Mouse (Mus musculus): Measurements from ENCODE around the gene Gm38392.

Gene Gm38392

DNA sequence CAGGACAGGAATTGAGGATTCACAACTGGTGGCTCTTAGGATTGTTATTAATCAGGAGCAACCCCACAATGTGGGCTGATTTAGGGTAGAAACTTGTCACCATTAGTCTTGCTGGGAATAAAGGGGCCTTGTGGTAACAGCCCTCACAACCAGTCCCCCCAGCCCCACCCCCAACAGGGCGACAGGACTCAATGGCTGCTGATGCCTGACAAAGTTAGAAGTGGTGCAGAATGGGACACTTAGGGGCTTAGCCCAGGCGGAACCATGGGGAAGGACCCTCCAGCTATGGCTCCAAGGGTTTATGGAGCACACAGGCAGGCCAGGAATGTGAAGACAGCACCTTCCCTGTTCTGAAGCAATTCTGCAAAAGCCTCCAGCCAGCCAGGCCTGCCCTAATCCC lies 51.4 kb downstream of the Gm38392 start:
- 80% methylated on average over 2 of the region's 2 CpGs for WGBS

DNA sequence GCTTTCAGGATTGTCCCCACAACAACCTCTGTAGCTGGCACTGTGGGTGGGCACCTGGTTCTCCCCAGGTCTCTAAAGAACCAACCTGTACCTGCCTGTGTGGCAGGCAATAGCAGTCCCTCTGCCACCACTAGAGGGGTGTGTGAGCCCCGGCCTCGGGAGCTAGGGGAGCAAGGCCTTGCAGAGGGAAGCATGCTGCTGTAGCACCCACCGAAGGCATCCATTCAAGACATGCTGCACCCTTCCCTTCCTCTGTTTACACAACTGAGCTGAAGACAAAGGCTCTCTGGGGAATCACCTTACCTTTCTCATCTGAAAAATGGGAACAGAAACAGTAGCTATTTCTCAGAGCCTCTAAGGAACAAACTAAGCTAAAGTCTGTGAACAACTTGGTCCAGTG lies 51.8 kb downstream of the Gm38392 start:
- 44% methylated on average over 3 of the region's 3 CpGs for WGBS

DNA sequence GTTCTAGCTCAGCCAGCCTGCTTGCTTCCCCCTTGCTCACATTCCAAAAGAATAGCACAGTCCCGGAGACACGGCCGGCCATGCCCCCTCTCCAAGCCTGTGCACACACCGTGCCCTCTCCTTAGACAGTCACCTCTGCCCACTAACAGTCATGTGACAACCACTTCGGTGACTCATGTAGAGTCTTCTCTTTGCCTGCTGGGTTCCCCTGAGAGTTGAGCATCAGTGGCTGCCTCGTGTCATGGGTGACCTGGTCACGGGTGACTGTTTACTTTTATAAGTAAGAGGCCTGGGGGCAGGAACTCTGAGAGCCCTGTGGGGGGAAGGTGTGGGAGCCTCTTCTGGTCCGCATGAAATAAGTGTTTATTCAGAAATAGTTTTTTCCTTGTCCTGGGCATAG lies 53.0 kb downstream of the Gm38392 start:
- 56% methylated on average over 8 of the region's 8 CpGs for WGBS

DNA sequence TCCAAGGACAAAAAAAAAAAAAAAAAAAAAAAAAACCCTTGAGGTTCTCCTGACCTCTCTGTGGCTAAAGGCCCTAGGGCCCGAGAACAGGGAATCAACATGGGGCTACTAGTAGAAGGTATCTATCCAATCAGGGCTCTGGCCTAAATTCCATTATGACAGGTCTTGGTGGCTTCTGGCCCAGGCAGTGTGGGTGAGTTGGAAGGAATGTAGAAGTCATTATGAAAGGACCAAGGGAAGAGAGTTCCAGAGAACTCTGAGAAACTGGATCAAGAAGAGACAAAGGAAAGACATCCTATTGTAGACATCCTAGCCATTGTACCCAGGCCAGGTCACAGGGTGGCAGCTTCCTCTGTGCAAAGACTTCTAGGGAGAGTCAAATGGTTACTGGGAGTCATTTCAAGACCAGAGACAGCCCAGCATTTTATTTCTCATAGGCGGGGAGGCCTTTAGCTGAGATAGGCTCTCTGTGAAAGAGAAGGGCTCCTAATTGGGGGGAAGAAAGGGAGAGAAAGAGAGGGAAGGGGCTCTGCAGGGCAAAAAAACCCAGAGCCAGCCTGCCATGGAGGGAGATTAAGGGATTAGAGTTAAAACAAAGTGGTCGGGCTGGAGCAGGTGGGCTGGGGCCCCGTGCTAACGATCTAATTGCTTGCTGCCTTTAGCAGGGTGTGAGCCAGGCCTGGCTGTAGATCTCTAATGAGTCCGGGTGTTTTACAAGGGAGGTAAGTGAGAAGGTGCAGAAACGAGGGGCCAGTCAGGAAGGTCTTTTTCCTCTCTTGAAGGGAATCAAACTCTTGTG lies 54.0 kb downstream of the Gm38392 start:
- WGBS: 54% methylated on average over 7 of the region's 7 CpGs

DNA sequence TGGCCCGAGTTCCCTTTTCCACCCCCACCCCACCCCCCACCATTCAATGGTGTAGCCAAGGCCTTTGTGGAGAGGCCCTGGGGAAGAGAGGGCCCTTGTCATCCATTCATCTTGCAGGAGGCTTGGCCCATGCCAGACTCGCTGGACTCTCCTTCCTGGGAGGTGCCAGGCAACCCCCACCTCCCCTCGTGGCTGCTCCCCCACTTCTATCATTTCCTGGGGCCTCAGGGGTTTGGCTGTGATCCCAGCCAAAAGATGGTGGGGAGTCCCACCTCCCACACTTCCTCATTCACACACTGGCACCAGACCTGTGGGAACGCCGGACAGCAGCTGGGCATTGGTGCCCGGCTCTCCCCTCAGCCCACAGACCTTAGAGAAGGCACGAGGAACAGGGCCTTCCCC lies 54.7 kb downstream of the Gm38392 start:
- WGBS: 22% methylated on average over 7 of the region's 7 CpGs

DNA sequence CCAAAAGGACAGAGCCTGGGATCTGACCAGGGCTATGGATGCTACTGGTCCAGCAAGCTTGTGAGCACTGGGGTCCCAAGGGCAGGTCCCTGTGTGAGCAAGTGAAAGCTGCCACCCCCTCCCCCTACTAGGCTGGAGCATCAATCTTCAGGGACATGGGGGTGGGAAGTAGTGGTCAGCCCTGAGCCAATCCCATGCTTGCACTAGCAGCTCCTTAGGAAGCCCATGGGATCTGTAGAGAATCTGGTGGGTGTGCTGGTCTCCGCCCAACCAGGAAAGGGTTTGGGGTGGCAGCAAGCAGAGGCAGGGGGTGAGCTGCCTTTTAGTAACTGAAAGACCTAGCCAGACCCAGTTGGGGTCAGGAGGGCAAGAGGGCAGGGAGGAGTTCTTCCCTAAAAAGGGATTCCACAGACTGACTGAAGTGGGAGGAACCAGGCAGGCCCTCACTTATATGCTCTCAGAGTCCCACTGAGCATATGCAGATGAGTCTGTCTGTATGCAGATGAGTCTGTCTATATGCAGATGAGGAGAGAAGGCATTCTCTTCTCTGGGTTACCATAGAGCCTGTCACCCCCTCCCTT lies 55.9 kb downstream of the Gm38392 start:
- 20% methylated on average over 1 of the region's 1 CpGs for WGBS

DNA sequence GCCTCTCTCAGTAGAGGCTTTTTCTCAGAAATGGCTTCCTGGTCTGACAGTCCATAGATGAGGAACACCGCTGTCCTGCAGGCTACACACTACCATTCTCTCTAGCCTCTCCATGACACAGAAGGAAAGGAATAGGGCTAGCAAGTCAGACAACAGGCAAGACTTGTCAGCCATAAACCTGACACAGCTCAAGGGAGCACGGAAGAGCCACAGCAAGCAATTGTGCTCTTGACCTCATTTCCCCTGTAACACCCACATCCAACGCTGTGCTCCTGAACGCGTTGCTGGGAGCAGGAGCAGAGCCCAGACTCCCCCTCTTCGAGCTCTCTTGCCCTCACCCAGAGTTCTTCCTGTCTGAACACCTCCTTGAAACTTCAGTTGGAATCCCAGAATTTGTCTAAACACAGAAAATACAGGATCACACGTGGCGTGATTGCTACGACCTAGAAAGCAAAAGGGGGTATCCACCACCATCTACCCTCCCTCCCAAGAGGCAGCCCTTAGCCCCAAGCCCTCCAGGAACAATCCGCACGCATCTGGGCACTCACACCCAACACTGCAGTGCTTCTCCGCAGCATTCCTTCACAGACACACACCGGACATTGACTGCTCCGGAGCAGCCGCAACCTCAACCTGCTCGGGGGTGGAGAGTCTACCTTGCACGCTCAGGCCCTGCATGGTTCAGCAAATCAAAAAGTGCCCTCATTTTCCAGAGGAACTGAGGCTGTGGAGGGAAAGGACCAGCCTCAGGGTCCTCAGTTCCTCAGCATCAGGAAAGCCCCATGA lies 56.6 kb downstream of the Gm38392 start:
- WGBS: 20% methylated on average over 17 of the region's 17 CpGs

DNA sequence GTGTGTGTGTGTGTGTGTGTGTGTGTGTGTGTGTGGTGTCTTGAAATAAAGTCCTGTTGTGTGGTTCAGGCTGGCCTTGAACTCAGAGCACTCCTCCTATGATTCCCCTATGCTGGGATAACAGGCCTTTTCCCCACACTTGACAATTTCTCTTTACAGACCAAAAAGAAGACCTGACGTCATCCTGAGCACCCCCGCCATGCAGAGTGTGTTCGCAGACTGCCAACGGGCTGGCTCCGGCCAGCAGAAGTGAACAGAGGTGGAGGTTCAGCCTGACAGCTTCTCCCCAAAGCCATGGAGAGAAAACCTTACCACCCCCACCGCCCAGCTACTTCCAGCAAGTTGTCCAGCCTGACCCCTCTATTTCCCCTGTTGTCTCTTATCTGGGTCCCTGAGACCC lies 57.5 kb downstream of the Gm38392 start:
- WGBS: 31% methylated on average over 6 of the region's 6 CpGs

DNA sequence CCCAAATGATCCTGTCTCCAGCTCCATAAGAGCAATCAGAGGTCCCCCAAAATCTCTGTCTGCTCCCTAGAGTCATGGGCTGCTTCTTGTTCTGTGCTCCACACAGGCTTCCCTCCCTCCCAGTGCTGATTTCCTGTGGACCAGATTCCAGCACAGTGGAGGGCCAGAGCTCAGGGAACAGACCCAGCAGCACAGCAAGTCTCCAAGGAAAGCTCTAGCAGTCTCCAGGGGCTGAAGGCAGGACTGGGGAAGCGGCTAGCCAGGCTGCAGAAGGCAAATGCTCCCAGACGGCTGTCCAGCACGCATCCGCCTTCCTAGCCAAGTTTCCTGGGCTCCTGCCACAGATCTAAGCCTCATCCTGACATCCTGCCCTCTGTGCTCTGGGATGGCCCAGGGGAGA lies 58.1 kb downstream of the Gm38392 start:
- WGBS: 37% methylated on average over 4 of the region's 4 CpGs

DNA sequence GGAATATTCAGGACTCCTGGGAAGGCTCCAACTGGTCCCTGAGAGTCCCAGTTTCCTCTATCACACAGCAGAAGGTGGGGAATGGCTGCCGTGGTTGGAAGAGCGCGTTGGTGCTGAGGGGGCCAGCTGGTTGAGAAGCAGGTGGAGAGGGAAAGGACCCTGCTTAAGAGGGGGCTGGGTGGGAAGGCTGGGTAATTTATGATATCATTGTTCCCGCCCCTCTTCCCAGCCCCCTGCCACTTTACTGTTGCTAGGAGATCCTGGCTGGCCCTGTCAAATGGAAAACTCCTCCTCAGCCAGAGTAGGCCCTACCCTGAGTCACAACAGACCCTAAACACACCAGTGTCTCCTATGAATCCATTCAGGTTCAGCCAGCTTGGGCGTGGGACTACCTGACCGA lies 59.0 kb downstream of the Gm38392 start:
- 31% methylated on average over 6 of the region's 6 CpGs for WGBS

DNA sequence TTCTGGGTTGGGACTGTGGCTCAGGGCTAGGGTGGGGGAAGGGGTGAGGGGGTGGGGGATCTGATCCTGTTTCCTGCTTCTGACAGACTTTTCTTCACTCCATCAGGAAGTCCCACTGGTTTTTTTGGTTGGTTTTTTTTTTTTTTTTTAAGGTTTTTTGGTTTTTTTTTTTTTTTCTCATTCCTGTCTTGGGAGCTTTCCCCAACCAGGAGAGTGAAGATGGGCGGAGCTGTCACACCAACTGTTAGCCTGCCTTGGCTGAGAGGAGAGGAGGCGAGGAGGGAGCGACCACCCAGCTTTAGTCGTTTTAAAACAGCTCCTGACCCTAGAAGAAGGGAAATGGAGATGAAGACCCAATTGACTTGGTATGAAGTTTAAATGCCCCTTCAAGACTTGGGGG lies 59.8 kb downstream of the Gm38392 start:
- whole genome bisulfite sequencing: 27% methylated on average over 4 of the region's 4 CpGs

DNA sequence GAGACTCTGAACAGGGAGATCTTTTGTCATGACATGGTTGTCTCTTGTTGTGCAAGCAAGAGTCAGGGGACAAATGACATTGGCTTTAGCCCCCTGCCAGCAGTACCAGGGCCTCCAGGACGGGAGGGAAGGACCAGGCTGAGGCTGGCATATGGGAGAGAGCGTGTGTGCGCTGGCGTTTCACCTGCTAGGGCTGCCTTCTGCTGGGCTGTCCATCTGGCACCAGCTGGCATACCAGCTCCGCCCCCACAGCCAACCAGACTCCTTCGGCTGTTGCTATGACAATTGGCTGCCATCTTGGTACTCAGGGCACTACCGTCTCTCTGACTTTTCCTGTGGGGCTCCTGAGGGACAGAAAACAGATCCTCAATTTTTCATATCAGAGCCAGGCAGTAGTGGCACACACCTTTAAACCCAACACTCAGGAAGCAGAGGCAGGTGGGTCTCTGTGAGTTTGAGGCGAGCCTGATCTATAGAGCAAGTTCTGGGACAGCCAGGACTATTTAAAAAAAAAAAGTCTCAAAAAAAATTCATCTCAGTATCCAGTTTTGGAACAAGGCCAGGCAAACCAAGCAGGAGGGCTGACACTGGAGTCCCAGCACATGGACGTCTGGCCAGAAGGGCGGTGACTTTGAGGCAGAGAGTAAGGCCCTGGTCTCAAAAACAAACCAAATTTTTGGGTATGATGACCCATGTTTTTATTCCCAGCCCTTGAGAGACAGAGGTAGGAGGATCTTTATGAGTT lies 60.7 kb downstream of the Gm38392 start:
- 36% methylated on average over 10 of the region's 10 CpGs for WGBS

DNA sequence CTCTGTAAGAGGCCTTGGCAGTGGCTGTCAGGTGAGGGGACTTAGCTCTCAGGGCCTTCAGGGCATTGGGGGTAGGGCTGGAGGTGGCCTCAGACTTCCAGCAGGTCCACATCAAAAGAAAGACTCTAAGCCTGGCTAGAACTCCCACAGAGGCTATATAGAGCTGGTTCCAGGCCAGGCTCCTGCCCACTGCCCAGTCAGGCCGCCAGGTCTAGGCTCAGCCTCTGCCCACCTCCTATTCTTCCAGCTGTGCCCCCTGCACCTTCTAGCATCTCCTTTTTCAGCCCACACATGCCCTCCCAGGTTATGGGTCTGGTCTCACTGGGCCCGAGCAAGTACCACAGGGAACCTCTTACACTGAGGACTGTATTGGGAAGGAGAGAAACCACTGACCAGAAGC lies 62.1 kb downstream of the Gm38392 start:
- WGBS: 40% methylated on average over 2 of the region's 2 CpGs

DNA sequence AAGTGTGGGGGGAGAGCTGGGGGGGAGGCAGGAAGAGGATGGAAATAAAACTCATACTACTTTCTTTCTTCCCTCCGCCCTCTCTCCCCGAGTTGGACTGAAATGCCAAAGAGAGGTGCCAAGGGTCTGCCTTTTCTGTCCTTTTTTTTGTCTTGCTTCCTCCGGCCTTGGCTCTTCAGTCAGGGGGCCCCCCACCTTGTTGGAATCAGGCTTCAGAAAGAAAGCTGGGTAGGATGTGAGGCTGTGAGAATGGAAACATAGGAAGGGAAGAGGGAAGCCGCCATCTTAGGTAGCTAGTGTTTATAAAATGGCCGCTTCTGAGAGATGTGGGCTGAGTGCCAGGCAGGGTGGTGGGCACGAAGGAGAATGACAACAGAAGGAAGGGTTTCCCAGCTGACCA lies 64.6 kb downstream of the Gm38392 start:
- 32% methylated on average over 6 of the region's 6 CpGs for WGBS

DNA sequence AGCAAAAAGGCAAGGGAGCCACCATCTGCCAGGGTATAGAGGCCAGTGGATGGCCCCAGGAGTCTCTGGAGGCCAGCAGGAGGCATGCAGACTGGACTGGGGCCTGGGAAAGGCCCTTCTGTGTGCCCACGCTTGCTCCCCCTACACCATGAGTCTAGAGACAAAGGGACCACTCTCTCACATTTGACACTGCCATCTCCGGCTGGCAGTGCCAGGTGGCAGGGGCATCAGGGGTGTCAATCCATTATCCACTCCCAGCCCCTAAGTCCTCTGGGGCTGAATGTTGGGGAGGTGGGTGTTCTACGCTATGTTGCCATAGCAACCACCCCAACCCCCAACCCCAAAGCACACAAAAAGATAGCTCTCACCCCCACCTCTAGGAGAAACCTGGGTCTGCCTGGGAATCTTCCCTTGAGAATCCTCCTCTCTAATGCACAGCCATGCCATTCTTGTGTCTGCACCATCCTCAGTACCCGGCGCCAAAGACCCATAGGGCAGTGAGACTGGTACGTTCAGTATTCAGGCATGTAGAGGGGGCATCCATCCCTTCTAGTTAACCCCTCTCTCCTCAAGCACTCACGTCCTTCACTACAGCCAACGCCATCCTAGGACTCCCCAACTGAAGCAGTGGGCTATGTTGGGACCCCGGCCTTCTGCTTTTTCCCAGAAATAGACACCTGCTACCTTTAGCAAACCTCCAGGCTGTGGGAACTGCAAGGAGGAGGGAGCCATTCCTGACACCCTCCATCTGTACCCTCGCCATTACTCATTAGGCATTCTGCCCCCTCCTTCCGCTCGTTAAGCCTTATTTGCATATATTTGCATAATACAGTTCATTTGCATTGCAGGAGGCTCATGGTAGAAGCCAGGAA lies 65.3 kb downstream of the Gm38392 start:
- 22% methylated on average over 12 of the region's 12 CpGs for WGBS

DNA sequence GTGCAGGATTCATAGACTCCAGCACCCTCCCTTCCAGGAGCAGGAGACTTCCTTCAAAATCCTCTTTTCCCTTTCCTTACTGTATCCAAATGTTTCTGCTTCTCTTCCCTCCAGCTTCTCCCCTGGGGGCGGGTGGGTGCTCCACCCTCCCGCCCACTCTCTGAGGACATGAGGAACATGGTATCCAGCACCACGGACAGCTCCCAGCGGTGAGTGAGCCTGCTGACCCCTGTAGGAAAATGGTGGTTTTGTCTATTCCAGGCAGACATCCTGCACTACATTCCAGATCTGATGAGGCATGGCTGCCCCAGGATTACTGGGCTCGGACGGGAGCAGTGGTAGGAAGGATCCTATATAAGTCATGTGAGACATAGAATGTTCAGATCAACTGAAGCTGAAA lies 66.2 kb downstream of the Gm38392 start:
- WGBS: 7% methylated on average over 6 of the region's 6 CpGs

DNA sequence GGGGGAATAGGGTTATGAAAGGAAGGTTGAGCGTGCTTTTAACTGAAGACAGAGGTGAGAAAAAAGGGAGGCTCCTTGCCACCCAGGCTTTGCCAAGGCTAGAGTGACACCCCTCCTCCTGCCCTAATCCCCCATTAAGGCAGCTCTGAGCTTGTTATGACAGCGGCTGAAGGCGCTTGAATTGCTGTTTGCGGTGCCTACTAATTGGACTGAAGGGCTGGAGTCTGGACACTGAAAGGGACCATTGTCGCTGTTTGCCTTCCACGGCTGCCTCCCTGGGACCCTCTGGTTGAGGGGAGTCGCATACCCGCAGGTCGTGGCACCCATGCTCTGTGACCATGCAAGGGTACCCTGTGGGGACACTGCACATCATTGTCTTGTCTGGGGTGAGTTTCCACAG lies 67.1 kb downstream of the Gm38392 start:
- 16% methylated on average over 9 of the region's 9 CpGs for WGBS

DNA sequence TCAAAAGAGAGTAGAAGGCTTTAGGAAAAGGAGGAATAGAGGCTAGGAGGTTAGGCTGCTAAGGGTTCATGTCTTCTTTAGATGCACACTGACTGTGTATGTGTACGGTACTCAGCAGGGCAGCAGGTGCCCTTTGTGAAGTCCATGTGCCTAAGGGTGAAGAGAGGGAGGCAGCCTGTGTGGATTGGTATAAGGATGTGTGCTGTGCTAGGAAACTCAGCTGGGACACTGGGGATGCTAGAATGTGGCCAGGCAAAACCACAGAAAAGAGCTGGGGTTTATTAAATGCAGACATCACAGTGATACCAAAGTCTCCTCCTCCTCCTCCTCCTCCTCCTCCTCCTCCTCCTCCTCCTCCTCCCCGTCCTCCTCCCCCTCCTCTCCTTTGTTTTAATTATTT lies 69.3 kb downstream of the Gm38392 start:
- 17% methylated on average over 2 of the region's 2 CpGs for WGBS

DNA sequence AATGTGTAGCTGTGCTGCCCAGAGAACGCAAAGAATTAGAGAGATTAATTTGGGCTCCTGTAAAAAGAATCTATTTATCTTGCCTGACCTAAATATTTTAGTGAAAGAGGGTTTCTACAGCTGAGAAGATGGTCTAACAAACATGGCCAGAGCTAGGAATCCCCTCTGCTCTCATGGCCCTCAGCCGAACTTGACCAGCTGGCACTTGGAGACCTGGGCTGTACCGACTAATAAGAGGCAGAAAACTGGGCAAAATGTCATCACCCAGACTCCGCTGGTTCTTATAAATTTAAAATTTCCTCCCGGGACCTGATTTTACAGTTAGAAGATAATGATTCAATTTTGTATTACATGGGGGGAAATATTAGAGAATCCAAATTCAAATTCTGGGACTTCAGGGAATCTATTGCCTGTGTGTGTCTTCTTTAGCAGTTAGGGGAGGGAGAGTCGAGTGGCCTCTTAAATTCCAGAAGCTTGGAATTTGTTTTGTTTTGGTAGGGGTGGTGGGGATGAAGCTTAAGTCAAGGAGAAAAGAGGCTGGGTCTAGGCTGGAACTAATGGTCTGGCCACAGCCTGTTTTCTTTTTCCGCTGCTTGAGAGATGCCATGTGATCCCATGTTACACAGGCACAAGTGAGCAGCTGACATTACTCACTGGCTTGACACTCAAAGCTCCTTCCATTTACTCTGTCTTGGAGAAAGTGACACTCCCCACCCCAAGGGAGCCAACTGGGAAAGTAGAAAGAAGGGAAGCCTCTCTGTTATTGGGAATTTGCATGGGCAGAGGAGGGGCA lies 70.3 kb downstream of the Gm38392 start:
- WGBS: 14% methylated on average over 7 of the region's 7 CpGs

DNA sequence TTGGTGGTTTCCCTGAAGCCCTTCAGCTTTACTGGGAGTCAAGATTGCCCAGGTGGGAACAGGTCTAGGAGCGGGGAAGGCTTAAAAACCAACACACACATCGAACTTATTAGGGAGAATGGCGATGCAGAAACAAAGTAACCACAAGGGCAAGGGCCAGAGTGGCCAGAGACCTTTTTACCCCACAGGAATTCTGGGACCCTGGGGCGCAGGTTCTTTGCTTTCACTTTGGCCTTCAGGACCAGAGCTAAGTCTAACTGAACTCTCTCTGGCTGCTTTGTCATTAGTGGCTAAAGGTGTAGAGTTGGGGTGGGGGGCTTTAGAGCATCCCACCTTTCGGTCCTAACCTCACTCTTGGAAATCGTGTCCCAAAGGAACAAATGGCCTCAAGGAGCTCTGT lies 70.9 kb downstream of the Gm38392 start:
- 8% methylated on average over 6 of the region's 6 CpGs for WGBS
